Mouse (Mus musculus) gastrocnemius, postnatal 25 days (tissue): ENCODE results near the gene Rnf166. TPM values are rescaled to one million over a fixed set of nuclear protein-coding genes. Genes with fewer than 3 reads are reported as not detected.

ENCODE experiments used
- microRNA-seq, 2 experiments: library from miRNA; unstranded; fragments of <30 nt; microRNA quantifications; one replicate each; pipeline ENCODE4 v1.2.0; 2021; ENCODE audit warnings: borderline replicate concordance in 2 of 2
- total RNA-seq, 2 experiments: library from RNA; stranded (reverse); gene quantifications; 1 replicate in 1 of 2; 2 replicates in 1 of 2; pipeline ENCODE4 v1.2.3; 2021

Rnf166 gene
- total RNA-seq, 2 experiments from 2014 or later = 24.7 to 30.7 TPM

Small RNAs within 50 kb of the gene (microRNA-seq; reads per million reads assigned to microRNA genes)
- 0 reads per million in 2 experiments for gene Gm24366

Other genes starting within 250 kb of the Rnf166 start
- gene Zfpm1, start 193.9 kb downstream of the Rnf166 start, total RNA-seq = 1 to 10 TPM; 8.5 to 8.8 TPM
- gene Trhr2, start 115.3 kb downstream of the Rnf166 start, total RNA-seq = not detected
- 10 to 100 TPM; 18.1 to 21.0 TPM for gene Zc3h18, start 99.5 kb downstream of the Rnf166 start, total RNA-seq
- not detected for gene Il17c, start 54.0 kb downstream of the Rnf166 start, total RNA-seq
- gene Cyba, start 43.1 kb downstream of the Rnf166 start, total RNA-seq = 1 to 10 TPM; 7.6 to 8.9 TPM
- gene Mvd, start 32.6 kb downstream of the Rnf166 start, total RNA-seq = 1 to 10 TPM; 4.2 to 5.2 TPM
- 10 to 100 TPM in 1 of 2 experiments, 1 to 10 TPM in 1; 5.4 to 11.7 TPM for gene Snai3, start 15.3 kb downstream of the Rnf166 start, total RNA-seq
- gene Ctu2, start 79 bp upstream of the Rnf166 start, total RNA-seq = 1 to 10 TPM; 6.7 to 7.4 TPM
- gene Piezo1, start 75.3 kb upstream of the Rnf166 start, total RNA-seq = 10 to 100 TPM; 12.3 to 14.0 TPM
- gene Cdt1, start 92.0 kb upstream of the Rnf166 start, total RNA-seq = 1 to 10 TPM in 1 of 2 experiments, under 1 TPM in 1; 0.82 to 1.1 TPM
- 10 to 100 TPM; 35.7 to 36.9 TPM for gene Aprt, start 100.8 kb upstream of the Rnf166 start, total RNA-seq
- 1 to 10 TPM; 1.3 to 1.8 TPM for gene Galns, start 135.4 kb upstream of the Rnf166 start, total RNA-seq
- 10 to 100 TPM; 37.9 to 40.3 TPM for gene Trappc2l, start 135.6 kb upstream of the Rnf166 start, total RNA-seq
- not detected for gene Pabpn1l, start 146.7 kb upstream of the Rnf166 start, total RNA-seq
- 10 to 100 TPM; 19.0 to 27.8 TPM for gene Cbfa2t3, start 223.0 kb upstream of the Rnf166 start, total RNA-seq